Mouse (Mus musculus): ENCODE data around the gene Gorasp2.

DNA sequence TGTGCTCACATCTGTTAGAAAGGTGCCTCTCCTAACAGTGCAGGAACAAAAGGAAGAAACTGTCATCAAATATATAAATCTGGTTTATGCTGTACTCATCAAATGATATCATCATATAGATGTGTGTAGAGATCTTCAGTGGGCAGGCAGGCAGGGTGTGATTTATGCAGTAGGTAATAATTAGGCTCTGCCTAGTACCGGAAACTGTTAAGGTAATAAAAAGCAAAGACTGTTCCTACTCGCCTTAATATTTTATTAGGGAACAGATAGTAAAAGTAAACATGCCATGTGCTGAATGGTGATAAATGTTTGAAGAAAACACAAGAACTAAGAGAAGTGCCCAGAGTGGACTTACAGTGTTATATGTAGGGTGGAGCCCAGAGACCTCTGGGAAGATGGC is 20.9 kb downstream of the Gorasp2 start:
- TF ChIP-seq GATA1 (IDR thresholded peaks at IDR 0.05; ENCODE audit: low read length), result no peak
- TF ChIP-seq TAL1 (IDR thresholded peaks at IDR 0.05; ENCODE audit: low read length), result no peak

Measured in erythroblast, embryonic 14.5 days (primary cell).